Mouse (Mus musculus) spleen, embryonic (tissue): ENCODE measurements around the gene Zfp800.

Experiments
- CTCF ChIA-PET: fragments of 350-600 bp; sonication (Branson Sonifier 250); formaldehyde crosslinking; loops from one replicate; lab custom pipeline; 2022; lab: Charles Lee

Gene Zfp800

DNA sequence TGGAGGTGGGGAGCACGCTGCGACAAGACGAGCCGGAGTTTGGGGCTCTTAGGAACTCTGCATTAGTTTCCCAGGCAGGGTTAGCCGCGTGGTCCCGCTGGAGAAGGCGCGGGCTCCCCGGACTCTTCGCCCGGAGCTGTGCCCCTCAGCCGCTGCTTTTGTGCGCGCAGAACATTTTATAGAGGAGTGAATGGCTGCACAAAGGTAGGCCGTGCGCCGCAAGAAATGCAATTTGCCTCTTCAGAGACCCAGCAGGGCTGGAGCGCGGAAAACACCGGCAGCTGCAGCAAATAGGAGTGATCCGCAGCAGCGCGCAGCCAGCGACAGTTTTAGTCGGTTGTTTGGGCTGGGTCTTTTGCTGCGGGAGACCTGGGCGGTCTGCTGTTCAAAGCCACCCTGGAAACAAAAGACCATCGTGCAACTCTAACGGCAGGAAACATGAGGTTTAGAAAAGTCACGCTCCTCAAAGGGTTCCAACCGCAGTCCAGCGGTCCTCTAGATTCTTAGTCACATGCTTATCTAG is at the start of gene Zfp800:
Zfp800 (minus strand) TSS at position 325 of the 523 bp plus-strand sequence.
- CTCF ChIA-PET: no interaction called here

DNA sequence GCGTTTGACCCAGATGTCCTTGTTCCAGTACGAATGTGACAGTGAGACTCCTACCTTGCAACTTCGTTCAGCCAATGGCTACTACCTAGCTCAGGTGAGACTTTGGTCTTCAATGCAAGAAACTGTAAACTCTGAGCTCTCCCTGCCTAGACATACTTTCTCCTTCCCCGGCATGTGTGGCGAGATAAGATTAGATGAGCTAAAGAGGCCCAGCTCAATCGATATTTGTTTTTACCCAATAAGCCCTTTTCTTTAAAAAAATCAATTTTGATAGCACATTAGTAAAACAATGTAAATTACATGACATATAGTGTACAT is 33.7 kb upstream of the Zfp800 start:
- CTCF ChIA-PET: no interaction called here

DNA sequence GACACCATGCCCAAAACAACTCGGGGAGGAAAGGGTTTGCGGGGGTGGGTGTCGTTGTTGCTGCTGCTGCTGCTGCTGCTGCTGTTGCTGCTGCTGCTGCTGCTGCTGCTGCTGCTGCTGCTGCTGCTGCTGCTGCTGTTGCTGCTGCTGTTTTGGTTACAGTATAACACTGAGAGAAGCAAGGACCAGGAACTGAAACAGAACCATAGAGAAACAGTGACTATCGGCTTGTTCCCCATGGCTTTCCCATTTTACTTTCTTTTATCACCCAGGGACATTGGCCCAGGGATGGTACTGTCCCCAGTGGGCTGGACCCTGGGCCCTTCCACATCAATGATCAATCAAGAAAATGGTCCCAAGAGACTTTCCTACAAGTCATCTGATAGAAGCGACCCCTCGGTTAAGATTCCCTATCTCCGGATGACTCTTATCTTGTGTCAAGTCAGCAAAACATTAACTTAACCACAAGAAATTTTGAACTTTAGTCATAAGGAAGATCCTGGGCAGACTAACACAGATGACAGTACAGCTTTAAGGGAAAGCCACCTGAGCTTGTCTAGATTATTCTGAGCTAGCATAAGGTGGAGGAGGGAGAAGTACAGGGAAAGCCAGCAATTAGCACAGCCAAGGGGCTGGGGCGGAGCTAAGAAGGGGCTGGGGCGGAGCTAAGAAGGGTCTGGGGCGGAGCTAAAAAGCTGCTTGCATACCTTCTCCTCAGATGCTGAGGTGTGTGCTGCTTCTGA is 33.2 kb upstream of the Zfp800 start:
- CTCF ChIA-PET: no interaction called here

DNA sequence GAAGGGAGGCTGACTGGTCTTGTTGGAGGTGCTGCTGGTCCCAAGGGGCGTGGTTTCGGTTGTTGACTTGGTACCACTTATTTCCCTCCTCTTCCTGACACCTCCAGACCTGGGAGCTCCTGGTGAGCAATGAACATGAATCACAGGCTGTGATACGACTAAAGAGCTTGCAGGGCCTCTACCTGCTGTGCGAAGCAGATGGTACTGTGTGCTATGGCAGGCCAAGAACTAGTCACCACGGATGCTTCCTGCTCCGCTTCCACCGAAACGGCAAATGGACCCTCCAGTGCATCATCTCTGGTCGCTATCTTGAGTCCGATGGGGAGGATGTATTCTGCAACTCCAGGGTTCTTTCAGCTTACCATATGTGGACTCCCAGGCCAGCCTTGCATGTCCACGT is 32.1 kb upstream of the Zfp800 start:
- CTCF ChIA-PET: no interaction called here

DNA sequence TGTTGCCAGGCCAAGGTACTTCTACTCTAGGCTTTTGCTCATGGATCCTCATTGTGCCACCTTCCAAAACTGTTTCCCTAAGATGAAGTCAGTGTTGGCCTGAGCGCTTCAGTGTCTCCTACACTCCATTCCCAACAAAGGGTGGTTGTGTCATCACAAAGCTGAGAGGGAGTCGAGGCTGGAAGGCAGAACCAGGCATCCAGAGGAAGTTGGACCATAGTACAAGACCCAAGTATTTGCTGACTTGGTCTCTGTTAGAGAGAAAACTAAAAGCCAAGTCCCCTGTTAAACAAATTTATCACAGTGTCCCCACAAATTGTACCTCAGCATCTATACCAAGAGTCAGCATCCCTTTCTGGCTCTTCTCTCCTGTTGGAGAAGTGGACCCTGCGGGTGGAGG is 30.5 kb upstream of the Zfp800 start, which contains the start of gene Gcc1:
Gcc1 (minus strand) TSS at position 101 of the 400 bp plus-strand sequence.
- CTCF ChIA-PET: no interaction called here

DNA sequence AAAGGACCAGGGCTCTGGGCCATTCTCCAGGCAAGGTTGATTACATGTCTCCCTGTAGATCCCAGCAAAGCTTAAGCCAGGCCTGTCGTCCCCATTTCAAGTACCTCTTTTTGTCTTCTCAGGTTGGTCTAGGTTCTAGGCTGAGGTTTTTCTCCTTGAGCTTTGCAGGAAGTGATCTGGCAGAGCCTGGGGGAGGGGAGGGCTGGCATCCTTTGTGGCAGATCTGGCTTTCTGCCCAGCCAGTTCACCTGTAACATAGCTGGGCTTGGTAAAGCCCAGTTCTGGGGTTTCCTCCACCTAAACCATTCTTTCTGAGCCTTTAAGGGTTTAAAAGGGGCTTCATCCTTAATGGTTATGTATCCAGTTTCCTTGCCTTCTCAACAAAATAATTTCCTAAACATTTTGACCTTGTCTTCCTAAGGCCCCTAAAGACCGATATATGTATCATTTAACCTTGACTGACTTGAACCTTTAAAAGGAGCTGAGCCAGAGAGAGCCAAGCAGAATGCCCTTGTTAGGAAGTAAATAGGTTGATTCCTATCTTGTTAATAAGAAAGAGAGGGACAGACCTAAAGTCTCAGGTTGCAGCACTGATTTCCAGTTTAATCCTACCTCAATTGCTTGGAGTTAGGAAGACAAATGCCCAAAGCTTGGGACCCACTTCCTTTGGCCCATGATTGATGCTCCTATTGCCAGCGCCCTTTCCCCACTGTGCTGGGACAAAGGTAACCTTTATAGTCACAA is 29.5 kb upstream of the Zfp800 start, which contains the start of gene Fscn3:
Fscn3 (plus strand) TSS at position 694 of the 744 bp plus-strand sequence.
- CTCF ChIA-PET: no interaction called here

DNA sequence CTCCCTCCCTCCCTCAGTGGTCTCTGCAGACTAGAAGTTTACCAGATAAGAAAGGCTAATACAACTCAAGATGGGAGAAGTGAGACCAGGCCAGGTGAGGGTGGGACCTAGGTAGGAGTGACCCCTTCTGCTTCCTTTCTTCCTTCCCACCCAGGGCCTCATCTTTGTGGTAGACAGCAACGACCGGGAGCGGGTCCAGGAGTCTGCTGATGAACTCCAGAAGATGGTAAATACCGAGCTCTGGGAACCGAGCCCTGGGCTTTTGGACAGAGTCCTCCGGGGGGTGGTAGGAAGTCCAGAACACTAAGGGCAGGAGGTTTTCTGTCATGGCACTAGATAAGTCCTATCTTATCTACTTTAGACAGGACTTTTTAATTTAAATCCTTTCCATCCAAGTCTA is 27.2 kb upstream of the Zfp800 start:
- CTCF ChIA-PET: no interaction called here

DNA sequence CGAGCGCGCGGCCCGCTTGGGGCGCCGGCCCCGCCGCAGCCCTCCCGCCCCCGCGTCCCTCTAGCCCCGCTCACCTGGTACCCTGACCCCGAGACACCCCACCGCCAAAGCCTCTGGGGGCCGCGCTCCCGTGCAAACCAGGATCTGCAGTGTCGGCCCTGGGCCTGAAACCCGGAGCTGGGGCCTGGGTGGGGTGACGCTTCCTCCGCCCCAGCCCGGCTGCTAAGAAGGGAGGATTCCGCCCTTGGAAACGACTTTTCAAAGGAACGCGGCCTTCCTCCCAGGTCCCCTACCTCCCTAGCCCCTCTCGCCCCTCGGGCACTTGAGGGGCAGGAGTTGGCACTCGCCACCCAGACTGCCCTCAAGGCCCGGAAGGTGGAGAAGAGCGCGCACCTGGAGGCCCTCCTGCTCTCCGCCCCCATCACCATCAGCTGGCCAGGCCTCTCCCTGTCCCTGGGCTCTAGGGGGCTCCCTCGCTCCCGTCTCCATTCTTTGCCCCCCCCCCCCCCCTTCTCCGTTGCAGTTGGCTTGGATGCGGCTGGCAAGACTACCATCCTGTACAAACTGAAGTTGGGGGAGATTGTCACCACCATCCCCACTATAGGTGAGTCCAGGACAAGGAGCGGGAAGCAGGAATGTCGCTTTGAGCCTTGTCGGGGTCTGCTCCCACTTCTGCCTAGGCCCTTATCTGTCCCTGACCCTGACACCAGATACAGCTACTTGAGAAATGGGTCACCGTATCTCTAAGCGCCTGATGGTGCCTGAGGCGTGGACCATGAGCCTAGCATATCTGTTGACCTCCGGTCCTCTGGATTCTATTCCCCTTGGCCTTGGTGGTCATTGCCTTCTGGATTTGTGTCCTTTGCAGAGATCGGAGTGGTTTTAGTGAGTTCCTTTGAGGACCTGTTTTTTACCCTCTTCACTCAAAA is 26.2 kb upstream of the Zfp800 start:
- CTCF ChIA-PET: interaction anchor here (0.6 kb wide), 1 partner anchor 465 kb away, joined by 3 read pairs; no protein-coding TSS in a partner anchor

DNA sequence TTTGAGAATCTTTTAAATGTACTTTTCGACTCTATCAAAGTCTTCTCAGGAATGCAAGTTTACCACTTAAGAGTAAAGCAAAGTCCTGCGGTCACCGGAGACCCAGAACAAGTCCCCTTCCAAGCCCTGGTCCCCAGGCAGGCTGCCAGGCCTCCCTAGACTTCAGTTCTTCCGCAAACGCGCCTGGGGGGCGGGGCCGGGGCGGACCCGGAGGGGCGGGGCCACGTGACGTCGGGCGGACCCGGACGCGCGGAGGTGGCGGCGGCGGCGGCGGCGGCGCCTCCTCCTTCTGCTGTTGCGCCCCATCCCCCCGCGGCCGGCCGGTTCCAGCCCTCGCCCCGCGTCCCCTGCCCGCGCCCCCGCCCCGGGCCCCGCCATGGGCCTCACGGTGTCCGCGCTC is 25.5 kb upstream of the Zfp800 start, which contains the start of gene Arf5:
Arf5 (plus strand) TSS at position 248 of the 400 bp plus-strand sequence.
- CTCF ChIA-PET: interaction anchor here (0.5 kb wide), 1 partner anchor 39 kb away, joined by 3 read pairs; no protein-coding TSS in a partner anchor

DNA sequence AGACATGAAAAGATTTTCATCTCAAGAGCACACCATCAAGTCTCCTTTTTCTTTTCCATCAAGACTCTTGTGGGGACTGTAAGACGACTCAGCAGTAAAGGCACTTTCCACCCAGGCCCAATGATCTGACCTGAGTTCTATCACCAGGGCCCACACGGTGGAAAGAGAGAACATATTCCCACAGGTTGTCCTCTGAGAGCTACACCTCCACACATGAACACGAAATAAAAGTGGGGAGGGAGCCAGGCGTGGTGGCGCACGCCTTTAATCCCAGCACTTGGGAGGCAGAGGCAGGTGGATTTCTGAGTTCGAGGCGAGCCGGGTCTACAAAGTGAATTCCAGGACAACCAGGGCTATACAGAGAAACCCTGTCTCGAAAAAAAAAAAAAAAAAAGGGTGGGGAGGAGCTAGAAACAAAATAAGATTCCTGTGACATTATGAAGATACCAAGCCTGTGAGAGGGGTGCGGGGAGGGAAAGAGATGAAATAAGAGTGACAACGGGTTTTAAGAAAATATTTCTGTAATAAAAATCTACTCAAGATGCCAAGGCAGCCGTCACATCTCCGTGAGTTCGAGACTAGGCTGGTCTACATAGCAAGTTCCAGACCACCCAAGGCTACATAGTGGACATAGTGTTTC is 25.0 kb upstream of the Zfp800 start:
- CTCF ChIA-PET: interaction anchor here (0.5 to 2.0 kb wide), 2 partner anchors 38 to 40 kb away, joined by 3 to 6 read pairs; no protein-coding TSS in a partner anchor

DNA sequence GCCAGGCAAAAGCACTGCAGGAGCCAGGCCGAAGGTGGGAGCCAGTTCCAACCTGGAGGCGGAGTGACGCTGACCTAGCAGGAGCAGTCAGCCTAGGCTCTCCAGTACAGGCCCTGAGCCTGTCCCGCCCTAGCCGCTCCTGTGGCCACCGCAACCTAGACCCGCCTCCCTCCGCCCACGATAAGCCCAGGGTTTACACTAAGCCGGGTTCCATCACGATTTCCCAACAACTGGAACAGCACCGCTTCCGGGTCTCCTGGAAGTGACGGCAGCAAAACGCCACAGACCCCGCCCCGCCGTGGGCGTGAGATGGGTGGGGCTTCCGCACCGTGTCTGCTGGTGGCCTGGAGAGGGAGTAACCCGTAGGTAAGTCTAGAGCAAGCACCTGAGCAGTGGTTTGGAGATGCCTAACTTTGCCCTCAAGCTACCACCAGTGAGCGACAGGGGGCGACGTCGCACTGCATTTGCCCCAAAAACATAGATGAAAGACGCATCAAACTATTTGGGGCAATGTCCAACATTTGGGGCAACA is 23.7 kb upstream of the Zfp800 start:
- CTCF ChIA-PET: interaction anchor here (2.0 kb wide), 1 partner anchor 39 kb away, joined by 6 read pairs; no protein-coding TSS in a partner anchor

DNA sequence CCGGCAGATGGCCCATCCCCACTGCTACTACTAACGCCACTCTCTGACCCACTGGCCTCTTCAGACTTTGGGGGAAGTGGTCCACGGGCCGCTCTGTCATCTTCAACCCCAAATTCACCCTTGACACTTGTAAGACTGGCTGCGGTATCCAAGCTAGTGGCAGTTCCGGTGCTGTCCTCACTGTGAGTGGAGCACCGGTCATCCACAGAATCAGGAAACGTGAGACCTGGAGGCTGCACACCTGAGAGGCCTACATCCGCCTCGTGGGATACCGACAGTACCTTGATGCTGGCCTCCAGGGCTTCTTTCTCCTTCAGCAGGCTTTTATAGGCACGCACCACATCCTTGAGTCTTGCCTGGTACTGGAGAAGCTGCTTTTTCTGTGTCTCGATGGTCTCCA is 23.1 kb upstream of the Zfp800 start:
- CTCF ChIA-PET: interaction anchor here (2.0 kb wide), 1 partner anchor 39 kb away, joined by 6 read pairs; no protein-coding TSS in a partner anchor

DNA sequence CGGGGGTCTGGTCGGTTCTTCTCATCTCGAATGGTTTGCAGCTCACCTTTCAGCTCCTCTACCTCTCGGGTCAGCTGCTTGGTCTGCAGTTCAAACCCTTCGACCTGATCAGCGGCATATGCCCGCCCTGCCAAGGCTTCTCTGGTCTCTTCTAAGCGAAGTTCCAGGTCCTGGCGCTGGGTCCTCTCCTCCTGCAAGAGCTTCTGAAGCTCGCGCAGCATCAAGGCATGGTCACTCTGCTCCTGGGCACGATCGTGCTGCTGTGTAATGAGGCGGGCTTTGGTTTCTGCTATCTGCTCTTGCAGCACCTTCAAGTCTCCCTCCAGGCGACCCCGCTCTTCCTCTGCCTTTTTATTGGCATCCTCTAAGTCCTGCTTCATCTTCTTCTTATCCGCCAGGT is 22.6 kb upstream of the Zfp800 start:
- CTCF ChIA-PET: no interaction called here

DNA sequence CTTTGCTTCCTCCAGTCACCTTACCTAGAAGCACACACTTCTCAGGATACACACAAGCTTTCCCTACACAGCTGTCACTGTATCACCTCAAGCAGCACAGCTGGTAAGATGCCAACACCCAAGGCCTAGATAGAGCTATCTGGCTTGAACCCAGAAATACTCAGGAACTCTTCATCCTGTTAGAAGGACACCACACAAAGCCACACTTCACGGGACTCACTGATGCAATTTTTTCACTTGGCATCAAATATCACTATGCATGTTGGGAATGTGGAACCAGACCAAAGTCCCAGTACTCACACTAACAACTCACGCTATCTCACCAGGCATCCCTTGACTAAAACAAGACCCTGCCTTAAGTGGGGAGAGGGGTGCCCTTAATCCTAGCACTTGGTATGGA is 21.9 kb upstream of the Zfp800 start:
- CTCF ChIA-PET: no interaction called here

DNA sequence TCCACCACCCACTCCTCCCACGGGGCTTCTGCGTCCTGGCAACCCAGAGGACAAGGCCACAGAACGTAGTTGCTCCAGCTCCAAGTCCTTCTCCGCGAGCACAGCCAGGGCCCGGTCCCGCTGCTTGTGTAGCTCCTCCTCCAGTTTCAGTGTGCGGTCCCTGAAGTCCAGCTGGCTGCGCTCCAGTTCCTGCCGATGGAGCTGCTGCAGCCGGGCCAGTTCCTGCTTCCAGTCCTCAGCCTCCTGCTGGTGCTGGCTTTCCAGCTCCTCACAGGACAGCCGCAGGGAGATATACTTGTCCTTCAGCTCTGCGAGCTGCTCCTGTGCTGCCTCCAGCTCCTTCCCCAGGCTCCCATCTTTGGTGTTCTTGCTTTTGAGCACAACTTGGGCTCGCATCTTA is 20.6 kb upstream of the Zfp800 start:
- CTCF ChIA-PET: no interaction called here

DNA sequence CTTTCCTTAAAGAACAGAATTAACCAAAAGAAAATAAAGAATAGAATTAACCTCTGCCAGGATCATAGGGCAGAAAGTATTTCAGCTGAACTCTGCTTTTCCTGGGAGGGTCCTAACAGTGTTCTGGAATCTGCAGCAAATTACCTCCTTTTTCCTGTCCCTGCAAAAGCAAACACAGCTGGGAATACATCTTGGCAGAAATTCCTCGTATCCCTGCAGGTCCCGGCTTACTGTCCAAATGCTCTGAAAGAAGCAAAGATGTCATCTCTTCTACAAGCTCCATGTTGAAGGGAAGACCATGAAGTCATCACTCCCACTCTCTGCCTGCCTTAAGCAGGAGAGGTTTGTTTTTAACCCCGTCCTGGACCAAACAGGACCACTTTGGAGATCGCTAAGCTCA is 19.2 kb upstream of the Zfp800 start:
- CTCF ChIA-PET: no interaction called here

DNA sequence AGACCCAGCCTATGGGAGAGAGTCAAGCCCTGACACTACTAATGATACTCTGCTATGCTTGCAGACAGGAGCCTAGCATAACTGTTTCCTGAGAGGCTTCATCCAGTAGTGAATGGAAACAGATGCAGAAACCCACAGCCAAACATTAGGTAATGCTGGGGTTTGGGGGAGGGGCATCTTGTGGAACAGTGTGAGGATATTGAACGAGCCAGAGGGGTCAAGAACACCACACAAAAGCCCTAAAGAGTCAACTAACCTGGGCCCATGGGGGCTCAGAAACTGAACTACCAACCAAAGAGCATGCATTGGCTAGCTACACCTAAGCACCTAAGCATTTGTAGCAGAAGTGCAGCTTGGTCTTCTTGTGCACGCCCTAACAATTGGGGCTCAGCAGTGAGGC is 13.4 kb upstream of the Zfp800 start:
- CTCF ChIA-PET: no interaction called here

DNA sequence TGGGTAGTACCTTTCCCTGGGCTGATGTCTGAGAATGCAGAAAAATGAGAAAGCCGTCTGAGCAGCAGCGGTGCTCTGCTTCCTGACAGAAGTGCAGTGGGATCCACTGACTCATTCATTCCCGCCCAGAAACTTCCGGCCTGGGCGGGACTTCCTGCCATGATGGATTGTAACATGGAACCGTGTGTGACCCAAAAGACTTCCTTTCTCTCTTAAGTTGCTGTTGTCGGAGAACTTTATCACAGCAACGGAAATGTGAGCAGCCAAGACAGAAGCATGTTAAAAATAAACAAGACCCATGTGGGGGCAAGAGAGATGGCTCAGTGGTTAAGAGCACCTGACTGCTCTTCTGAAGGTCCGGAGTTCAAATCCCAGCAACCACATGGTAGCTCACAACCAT is 12.2 kb upstream of the Zfp800 start:
- CTCF ChIA-PET: interaction anchor here (0.6 kb wide), 2 partner anchors 58 to 417 kb away, joined by 3 read pairs; no protein-coding TSS in a partner anchor

DNA sequence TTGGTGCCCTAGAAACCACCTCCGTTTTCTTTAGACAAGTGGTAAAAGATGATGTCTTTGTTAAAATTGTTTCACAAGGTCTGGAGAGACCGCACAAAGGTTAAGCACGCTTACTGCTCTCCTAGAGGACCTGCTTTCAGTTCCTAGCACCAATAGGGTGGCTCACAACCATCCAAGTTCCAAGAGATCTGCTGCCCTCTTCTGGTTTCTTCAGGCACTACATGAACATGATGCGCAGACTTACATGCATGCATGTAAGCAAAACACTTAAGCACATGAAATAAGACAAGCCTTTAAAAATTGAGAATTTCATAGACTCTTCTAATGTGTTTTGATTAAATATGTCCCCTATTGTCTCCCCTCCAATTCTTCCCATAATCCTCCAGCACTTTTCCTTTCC is 2.0 kb upstream of the Zfp800 start:
- CTCF ChIA-PET: no interaction called here

DNA sequence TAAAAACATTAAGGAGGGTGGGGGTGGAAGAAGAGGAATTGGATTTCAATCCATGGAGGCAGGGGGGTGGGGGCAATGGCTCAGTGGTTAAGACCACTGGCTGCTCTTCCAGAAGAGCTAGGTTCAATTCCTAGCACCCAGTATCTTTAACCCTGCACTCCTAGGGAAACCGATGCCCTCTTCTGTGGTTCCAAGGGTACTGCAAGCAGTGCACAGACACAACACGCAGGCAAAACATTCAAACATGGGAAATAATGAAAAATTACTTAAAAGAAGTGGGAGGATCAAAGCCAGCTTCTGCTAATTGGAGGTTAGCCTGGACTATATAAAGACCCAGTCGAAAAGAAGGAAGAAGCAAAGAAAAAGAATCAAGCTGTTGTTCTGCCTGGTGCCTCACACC is 921 bp upstream of the Zfp800 start:
- CTCF ChIA-PET: no interaction called here
